Mouse (Mus musculus) testis, adult 2 months (tissue): Measurements from ENCODE around the gene Atg4b. TPM values are rescaled to one million over a fixed set of nuclear protein-coding genes. Genes with fewer than 3 reads are reported as not detected.

ENCODE experiments used
- H3K27ac ChIP-seq: fragments of 200-500 bp; 2 replicates; pipeline ENCODE4 v1.5.1; 2012; ENCODE audit warnings: low read depth, low read length; ENCODE audit not compliant: control insufficient read depth, insufficient read depth
- H3K27me3 ChIP-seq: fragments of 200-500 bp; 2 replicates; pipeline ENCODE4 v1.6.1; 2012; ENCODE audit warnings: mild to moderate bottlenecking, low read length, moderate library complexity; ENCODE audit not compliant: control insufficient read depth, insufficient read depth
- H3K36me3 ChIP-seq: fragments of 200-500 bp; 2 replicates; pipeline ENCODE4 v1.6.1; 2012; ENCODE audit warnings: mild to moderate bottlenecking, low read length; ENCODE audit not compliant: control insufficient read depth, insufficient read depth
- H3K4me1 ChIP-seq: fragments of 200-500 bp; 2 replicates; pipeline ENCODE4 v1.6.1; 2012; ENCODE audit warnings: low read length; ENCODE audit not compliant: control insufficient read depth, insufficient read depth
- H3K4me3 ChIP-seq: fragments of 200-500 bp; 2 replicates; pipeline ENCODE4 v1.5.1; 2012; ENCODE audit warnings: low read depth, mild to moderate bottlenecking, low read length, moderate library complexity, mixed read lengths; ENCODE audit not compliant: control insufficient read depth
- CTCF ChIP-seq: fragments of 200-500 bp; IDR thresholded peaks from 2 replicates; pipeline ENCODE4 v1.5.1; 2012; ENCODE audit warnings: low read depth, mild to moderate bottlenecking, inconsistent platforms, low read length, moderate library complexity; ENCODE audit not compliant: control insufficient read depth, insufficient read depth, insufficient replicate concordance
- POLR2A ChIP-seq: fragments of 200-500 bp; IDR thresholded peaks from 2 replicates; pipeline ENCODE4 v1.6.1; 2012; ENCODE audit warnings: low read depth, mild to moderate bottlenecking, inconsistent platforms, low read length, moderate library complexity; ENCODE audit not compliant: control insufficient read depth
- polyA plus RNA-seq: library from polyadenylated mRNA; depleted of rRNA; stranded (reverse); fragments of >200 nt; gene quantifications from 2 replicates; pipeline ENCODE4 v1.2.3, GENCODE M21; 2012

Gene Atg4b
- polyA plus RNA-seq, 1 experiment: 36.5 TPM

DNA sequence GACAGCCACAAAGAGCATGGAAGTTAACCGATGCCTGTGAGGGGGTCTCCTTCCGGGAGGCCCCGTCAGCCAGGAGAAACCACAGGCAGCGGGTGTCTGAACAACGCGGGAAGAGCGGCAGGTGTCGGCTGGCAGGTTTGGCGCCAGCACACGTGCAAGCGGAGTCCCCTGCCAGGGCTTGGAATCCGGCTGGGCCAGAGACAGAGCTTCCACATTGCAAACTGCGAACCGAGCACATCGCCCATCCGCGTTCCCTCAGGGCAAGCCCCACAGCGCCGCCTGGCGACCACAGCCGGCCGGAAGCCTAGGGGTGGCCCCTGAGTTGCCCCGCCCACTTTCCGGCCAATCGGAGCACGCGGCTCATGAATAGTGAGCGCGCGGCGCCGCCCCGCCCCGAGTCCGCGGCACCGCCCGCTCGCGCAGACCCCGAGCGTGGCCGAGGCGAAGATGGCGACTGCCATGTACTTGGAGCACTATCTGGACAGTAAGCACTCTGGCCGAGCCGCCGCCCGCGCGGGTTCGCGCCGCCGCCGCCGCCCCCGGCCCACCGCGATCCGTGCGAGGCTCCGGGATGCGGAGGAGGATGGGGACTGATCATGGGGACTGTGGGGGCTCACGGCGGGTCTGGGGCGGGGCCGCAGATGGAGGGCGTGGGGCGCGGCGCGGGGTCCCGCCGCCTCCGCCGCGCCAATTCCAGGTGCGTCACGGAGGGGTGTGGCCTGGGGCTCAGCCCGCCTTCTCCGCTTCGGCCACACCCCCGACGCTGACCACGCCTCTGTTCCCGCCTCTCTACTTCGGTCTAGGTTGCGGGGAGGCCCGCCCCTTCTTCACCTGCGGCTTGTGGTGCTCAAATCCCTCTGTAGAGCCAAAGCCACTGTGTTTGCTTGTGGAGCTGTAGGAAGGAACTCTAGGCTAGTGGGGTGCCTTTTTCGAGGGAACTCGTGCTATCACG, 52.5 kb downstream of the Atg4b start, which contains the start of gene Ing5:
TSS of gene Ing5 (plus strand) at position 410 of the 952 bp plus-strand sequence.
- Histone ChIP-seq H3K36me3 (peaks cover 2% of the 10 kb centered on the region; the same call in 1 of the 2 replicates), H3K27ac (peak within 1 kb of the TSS; percentile 83), H3K4me3 (peak within 1 kb of the TSS; percentile 84), H3K4me1 (peaks cover 12% of the 10 kb centered on the region), H3K27me3 (no peaks in the 10 kb centered on the region)
- TF ChIP-seq POLR2A: peak; percentile 83
- TF ChIP-seq CTCF: peak; percentile 92

DNA sequence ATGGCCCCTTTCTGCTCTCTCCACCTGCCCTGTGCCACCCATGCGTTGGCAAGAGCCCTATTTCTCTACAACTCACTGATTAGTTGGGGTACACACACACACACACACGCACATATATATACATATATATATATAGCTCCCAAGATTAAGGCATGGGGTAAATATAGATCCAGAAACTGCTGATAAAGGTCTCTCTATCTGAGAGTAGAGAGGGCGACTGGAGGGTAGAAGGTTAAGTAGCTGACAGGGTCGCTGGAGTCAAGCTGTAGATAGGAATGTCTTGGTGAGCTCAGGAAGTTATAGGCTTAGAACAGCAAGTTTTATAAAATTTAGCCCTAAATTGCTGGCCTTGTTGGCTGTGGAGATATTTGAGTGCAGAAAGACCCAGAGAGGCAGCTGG, 53.5 kb downstream of the Atg4b start:
- Histone ChIP-seq H3K27me3 (no peaks in the 10 kb centered on the region), H3K27ac (no peak overlapping the region), H3K4me1 (peaks cover 12% of the 10 kb centered on the region), H3K4me3 (peak overlapping the region; percentile 84), H3K36me3 (no peaks in the 10 kb centered on the region)
- TF ChIP-seq CTCF: no peak
- no peak for TF ChIP-seq POLR2A

DNA sequence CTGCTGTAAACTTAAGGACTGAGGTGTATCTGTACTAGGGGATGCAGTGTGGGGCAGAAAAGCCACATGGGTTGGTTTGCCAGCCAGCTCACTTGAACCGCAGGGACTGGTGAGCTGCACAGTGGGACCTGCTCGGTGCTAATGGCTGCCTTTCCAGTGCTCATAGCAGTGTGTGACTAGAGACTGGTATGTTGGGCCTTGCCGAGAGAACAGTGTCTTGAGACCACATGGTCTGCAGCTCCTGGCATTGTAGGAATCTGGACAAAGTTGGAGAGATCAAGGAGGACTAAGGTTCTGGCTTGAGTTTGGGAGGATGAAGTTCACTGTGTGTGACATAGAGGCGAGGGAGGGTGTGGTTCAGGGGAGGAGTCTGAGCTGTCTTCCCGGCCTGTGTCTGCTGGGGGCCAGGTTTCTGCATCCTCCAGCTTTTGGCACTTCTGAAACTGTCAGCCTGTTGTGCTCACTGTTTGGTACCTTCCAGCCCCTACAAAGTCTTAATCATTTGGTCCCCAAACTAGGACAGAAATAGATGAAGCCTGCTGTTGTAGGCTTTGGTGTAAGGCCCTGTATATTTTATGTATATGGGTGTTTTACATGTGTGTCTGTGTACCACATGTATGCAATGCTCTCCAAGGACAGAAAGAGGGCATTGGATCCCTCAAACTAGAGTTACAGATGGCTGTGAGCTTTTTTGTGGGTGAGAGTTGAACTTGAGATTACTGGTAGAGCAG, 54.1 kb downstream of the Atg4b start:
- Histone ChIP-seq H3K4me1 (peaks cover 12% of the 10 kb centered on the region), H3K4me3 (peak overlapping the region; percentile 39), H3K36me3 (no peaks in the 10 kb centered on the region), H3K27me3 (no peaks in the 10 kb centered on the region), H3K27ac (no peak overlapping the region)
- TF ChIP-seq CTCF (no peak), POLR2A (no peak)

DNA sequence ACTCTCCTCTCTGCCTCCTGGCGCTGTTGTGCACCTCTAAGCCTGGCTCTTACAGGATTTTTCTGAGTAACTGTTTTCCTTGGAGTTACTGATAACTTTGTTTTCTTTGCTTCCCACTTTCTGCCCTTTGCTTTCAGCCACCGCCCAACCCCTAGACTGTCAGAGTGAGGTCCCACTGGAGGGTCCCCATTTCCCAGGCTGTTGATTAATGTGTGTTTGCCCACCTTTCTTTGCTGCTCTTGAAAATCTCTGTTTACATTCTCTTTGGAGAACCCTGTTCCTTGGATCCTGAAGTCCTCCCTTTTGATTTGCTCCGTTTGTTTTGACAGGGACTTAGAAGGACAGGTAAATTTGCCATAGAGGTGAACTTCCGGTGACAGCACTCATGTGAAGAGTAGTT, 57.6 kb downstream of the Atg4b start:
- TF ChIP-seq CTCF (no peak), POLR2A (no peak)
- H3K36me3 ChIP-seq: peaks cover 3% of the 10 kb centered on the region
- no peaks in the 10 kb centered on the region for H3K27me3 ChIP-seq
- no peak overlapping the region for H3K27ac ChIP-seq
- no peak overlapping the region for H3K4me3 ChIP-seq
- peaks cover 5% of the 10 kb centered on the region for H3K4me1 ChIP-seq

DNA sequence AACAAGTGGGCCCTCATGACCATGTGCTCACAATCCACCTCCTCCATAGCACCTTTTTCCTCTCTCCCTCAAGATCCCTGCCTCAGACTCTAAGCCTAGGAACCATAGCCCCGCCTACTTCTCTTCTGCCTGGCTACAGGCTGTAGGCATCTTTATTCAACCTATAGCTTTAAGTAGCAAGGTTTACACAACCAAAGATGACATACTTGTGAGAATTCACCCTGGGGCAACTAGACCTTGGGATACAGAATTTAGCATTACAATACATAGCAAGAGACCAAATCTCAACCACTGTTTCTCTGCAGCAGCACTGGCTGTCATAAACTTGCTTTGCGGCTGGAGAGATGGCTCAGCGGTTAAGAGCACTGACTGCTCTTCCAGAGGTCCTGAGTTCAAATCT, 58.7 kb downstream of the Atg4b start:
- H3K27me3 ChIP-seq: no peaks in the 10 kb centered on the region
- H3K4me3 ChIP-seq: no peak overlapping the region
- TF ChIP-seq CTCF (no peak), POLR2A (no peak)
- H3K4me1 ChIP-seq: 0 out of 2 replicates have a peak, but pooled peaks cover 3% of the 10 kb centered on the region
- H3K36me3 ChIP-seq: peaks cover 4% of the 10 kb centered on the region
- no peak overlapping the region for H3K27ac ChIP-seq

DNA sequence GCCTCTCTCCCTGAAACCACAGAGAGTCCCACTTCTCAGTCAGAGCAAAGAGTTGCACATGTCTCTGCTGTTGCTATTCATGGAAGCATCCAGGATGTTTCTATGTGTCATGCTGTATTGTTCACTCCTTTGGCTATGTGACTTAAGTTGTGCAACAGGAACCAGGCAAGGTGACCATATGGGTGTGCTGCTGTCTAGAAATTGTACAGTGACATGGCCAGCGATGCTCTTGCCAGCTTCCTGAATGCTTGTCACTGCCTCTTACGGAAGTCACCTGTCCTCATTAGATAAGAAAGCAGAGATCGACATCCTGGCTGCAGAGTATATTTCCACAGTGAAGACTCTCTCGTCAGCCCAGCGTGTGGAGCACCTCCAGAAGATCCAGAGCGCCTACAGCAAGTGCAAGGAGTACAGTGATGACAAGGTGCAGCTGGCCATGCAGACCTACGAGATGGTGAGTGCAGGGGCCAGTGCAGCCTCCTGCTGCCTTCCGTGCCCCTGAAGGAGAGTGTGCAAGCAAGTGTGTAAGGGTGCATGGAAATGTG, 60.3 kb downstream of the Atg4b start:
- Histone ChIP-seq H3K4me3 (no peak overlapping the region), H3K36me3 (peaks cover 5% of the 10 kb centered on the region), H3K4me1 (no peaks in the 10 kb centered on the region), H3K27ac (no peak overlapping the region), H3K27me3 (no peaks in the 10 kb centered on the region)
- no peak for TF ChIP-seq CTCF
- TF ChIP-seq POLR2A: no peak
